Mouse (Mus musculus) stomach, postnatal 0 days (tissue): ENCODE results near the gene Olfr1218. TPM values are rescaled to one million over a fixed set of nuclear protein-coding genes. Genes with fewer than 3 reads are reported as not detected.

Experiments
- ATAC-seq: fragments of 200-750 bp; cut with Nextera tagmentation; 2 replicates; pipeline ENCODE4 v1.8.0; 2017; ENCODE audit not compliant: low FRiP score, low TSS enrichment
- DNase-seq: peaks from one replicate; pipeline ENCODE4 v3.0.0-alpha.2; 2016; ENCODE audit warnings: low spot score
- H3K27ac ChIP-seq: fragments of 300-500 bp; sonication (generic); replicated peaks from 2 replicates; pipeline ENCODE4 v1.5.1; 2014; ENCODE audit warnings: mild to moderate bottlenecking, control low read depth
- H3K27me3 ChIP-seq: fragments of 300-500 bp; sonication (generic); 2 replicates; pipeline ENCODE4 v1.6.1; 2014; ENCODE audit warnings: low read length; ENCODE audit not compliant: control insufficient read depth, insufficient read depth
- H3K36me3 ChIP-seq: fragments of 300-500 bp; sonication (generic); 2 replicates; pipeline ENCODE4 v1.6.1; 2014; ENCODE audit warnings: low read length, mixed read lengths; ENCODE audit not compliant: control insufficient read depth, insufficient read depth
- H3K4me1 ChIP-seq: fragments of 300-500 bp; sonication (generic); replicated peaks from 2 replicates; pipeline ENCODE4 v1.6.1; 2014; ENCODE audit warnings: antibody characterized with exemption; ENCODE audit not compliant: control insufficient read depth, insufficient read depth
- H3K4me2 ChIP-seq: fragments of 300-500 bp; sonication (generic); replicated peaks from 2 replicates; pipeline ENCODE4 v1.6.1; 2014; ENCODE audit warnings: low read depth, mild to moderate bottlenecking, control low read depth, moderate library complexity
- H3K4me3 ChIP-seq: fragments of 300-500 bp; sonication (generic); 2 replicates; pipeline ENCODE4 v1.5.1; 2014; ENCODE audit warnings: low read depth, low read length, control low read depth
- H3K9ac ChIP-seq: fragments of 300-500 bp; sonication (generic); 2 replicates; pipeline ENCODE4 v1.6.1; 2014; ENCODE audit warnings: mild to moderate bottlenecking, low read length, control low read depth, mixed read lengths
- H3K9me3 ChIP-seq: fragments of 300-500 bp; sonication (generic); 2 replicates; pipeline ENCODE4 v1.6.1; 2016; ENCODE audit warnings: low read length; ENCODE audit not compliant: control insufficient read depth
- CTCF ChIP-seq: IDR thresholded peaks from 2 replicates; pipeline ENCODE4 v1.5.1; 2016; ENCODE audit warnings: antibody characterized with exemption, low read depth, mild to moderate bottlenecking, moderate library complexity
- EP300 ChIP-seq: optimal IDR thresholded peaks from 2 replicates; pipeline ENCODE3; 2016; ENCODE audit warnings: antibody characterized with exemption
- WGBS: fragments of 180-500 bp; shearing (Covaris S2); extraction: QIAGEN DNeasy Blood & Tissue Kit; methylation state at CpG from one replicate; pipeline ENCODE4 v1.1.7; 2014; 5-methylcytosine and 5-hydroxymethylcytosine counted together
- polyA plus RNA-seq: library from polyadenylated mRNA; unstranded; fragments of >200 nt; fragmentation: Nextera tagmentation; extraction: Ambion mirVana; gene quantifications from 2 replicates; pipeline ENCODE4 v1.2.1, GENCODE M21; 2015

Olfr1218 gene
- polyA plus RNA-seq, result not detected in 2 replicates

DNA sequence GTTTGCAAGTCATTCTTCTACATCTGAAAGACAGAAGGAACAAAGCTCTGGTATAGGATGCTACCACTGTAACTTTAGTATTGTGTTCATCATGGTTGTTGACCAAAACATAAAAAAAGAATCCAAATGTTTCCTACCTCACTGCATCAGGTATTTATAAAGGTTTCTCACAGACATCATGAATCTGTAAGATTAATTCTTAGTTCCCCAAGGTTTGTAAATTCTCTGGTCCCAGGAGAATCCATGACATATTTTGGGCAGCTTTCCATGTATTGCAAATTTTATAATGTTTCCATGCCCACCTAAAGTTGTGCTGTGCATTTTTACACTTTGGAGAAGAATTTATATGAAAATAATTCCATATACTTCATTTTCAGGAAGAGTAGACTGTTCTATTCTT is at the start of gene Olfr1218:
Gene Olfr1218 (minus strand): TSS at position 101 of the 400 bp plus-strand sequence.
- H3K27ac ChIP-seq, result no peak within 1 kb of the TSS
- DNase-seq (no peak), ATAC-seq (no peak)
- no peaks in the 10 kb centered on the region for H3K9me3 ChIP-seq
- no peaks in the 10 kb centered on the region for H3K36me3 ChIP-seq
- no peak for TF ChIP-seq EP300
- H3K27me3 ChIP-seq, result no peaks in the 10 kb centered on the region
- no peak within 1 kb of the TSS for H3K9ac ChIP-seq
- H3K4me3 ChIP-seq, result no peak within 1 kb of the TSS
- no peak within 1 kb of the TSS for H3K4me2 ChIP-seq
- no peaks in the 10 kb centered on the region for H3K4me1 ChIP-seq

DNA sequence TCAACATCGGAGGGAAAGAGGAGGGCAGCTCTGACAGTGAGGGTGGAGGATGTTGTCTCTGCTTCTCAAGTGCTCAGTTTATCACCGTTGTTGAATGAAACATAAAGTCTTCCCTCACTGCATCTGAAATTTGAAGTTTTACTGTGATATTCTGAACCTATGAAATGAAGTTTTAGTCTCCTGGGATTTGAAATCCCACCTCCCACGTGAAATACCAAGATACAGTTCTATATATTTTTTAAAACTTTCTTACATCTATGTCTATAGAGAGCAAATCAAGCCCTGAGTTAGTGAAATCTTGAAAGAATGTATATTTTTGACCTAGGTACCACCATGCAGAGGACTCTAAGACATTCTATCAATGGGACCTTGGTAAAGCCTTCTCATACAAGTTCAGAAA is 45.7 kb upstream of the Olfr1218 start, which contains the start of gene Olfr1220:
Gene Olfr1220 (minus strand): TSS at position 101 of the 400 bp plus-strand sequence.
- Histone ChIP-seq H3K4me1 (no peaks in the 10 kb centered on the region), H3K9ac (no peak within 1 kb of the TSS), H3K4me2 (no peak within 1 kb of the TSS), H3K9me3 (no peaks in the 10 kb centered on the region), H3K36me3 (no peaks in the 10 kb centered on the region), H3K27me3 (no peaks in the 10 kb centered on the region), H3K27ac (no peak within 1 kb of the TSS), H3K4me3 (no peak within 1 kb of the TSS)
- TF ChIP-seq CTCF (no peak), EP300 (no peak)
- no peak for ATAC-seq
- 69% methylated on average over 3 of the region's 3 CpGs for WGBS
- no peak for DNase-seq

DNA sequence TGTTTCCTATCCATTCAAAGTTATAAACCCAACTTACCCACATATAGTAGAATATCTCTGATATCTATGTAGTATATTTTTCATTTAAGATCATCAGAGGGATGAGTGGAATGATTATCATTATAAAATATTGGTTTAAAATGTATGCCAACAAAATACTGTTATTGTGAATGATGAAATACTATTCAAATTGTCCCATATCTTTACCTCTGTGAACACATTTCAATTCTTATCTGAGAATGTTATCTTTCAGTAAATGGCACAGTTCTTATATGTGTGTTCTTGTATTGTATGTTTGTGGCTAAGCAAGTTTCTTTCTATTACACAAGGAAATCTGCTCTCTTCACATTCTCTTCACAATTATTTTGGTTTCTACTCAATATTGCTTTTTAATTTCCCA is 44.7 kb upstream of the Olfr1218 start:
- H3K9me3 ChIP-seq, result no peaks in the 10 kb centered on the region
- H3K27me3 ChIP-seq, result no peaks in the 10 kb centered on the region
- TF ChIP-seq CTCF (no peak), EP300 (no peak)
- no peak overlapping the region for H3K4me2 ChIP-seq
- no peak overlapping the region for H3K9ac ChIP-seq
- no peaks in the 10 kb centered on the region for H3K36me3 ChIP-seq
- no peaks in the 10 kb centered on the region for H3K4me1 ChIP-seq
- ATAC-seq (no peak), DNase-seq (no peak)
- H3K27ac ChIP-seq, result no peak overlapping the region
- H3K4me3 ChIP-seq, result no peak overlapping the region

DNA sequence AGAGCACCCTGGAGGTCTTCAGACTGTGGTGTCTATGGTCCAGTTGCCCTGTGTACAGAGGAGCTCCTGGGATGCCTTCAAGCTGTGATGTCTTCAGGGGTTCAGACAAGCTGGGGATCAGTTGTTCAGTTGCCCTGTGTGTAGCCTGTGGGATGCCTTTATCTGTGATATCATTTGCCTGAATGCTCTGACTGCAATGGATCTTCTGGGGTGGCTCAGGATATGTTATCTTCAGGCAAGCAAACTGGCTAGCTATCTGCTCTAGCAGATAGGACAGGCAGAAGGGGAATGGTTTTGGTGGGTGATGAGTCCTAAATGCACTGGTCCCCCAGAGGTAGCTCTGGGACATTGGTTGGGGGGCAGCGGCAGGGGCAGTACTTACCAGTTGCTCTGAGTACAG is 32.9 kb upstream of the Olfr1218 start:
- DNase-seq, result no peak
- Histone ChIP-seq H3K27ac (no peak overlapping the region), H3K36me3 (no peaks in the 10 kb centered on the region), H3K4me1 (no peaks in the 10 kb centered on the region), H3K27me3 (no peaks in the 10 kb centered on the region), H3K9me3 (no peaks in the 10 kb centered on the region), H3K4me2 (no peak overlapping the region), H3K9ac (no peak overlapping the region), H3K4me3 (no peak overlapping the region)
- ATAC-seq, result no peak
- TF ChIP-seq CTCF (no peak), EP300 (no peak)
- 94% methylated on average over 1 of the region's 1 CpGs for WGBS

DNA sequence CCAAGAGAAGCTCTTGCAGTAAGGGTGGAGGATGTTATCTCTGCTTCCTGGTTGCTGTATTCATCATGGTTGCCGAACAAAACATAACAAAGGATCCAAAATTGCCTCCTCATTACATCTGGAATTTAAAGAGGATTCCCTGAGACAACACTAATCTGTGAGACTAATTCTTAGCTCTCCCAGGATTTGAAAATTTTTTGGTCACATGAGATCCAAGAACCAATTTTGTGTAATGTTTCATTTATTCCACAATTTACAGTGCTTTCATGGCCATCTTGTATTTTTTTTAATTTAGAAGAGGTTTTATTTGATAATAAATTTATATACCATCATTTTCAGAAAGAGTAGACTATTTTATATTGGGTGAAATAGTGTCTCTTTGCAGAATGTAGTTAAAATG is 22.4 kb upstream of the Olfr1218 start, which contains the start of gene Olfr1219:
Gene Olfr1219 (minus strand): TSS at position 101 of the 400 bp plus-strand sequence.
- no peak within 1 kb of the TSS for H3K27ac ChIP-seq
- no peaks in the 10 kb centered on the region for H3K27me3 ChIP-seq
- no peaks in the 10 kb centered on the region for H3K36me3 ChIP-seq
- DNase-seq (no peak), ATAC-seq (no peak)
- no peak within 1 kb of the TSS for H3K9ac ChIP-seq
- no peak within 1 kb of the TSS for H3K4me3 ChIP-seq
- no peak within 1 kb of the TSS for H3K4me2 ChIP-seq
- no peaks in the 10 kb centered on the region for H3K4me1 ChIP-seq
- no peaks in the 10 kb centered on the region for H3K9me3 ChIP-seq
- TF ChIP-seq EP300 (no peak), CTCF (no peak)
- WGBS, result 54% methylated on average over 1 of the region's 1 CpGs

DNA sequence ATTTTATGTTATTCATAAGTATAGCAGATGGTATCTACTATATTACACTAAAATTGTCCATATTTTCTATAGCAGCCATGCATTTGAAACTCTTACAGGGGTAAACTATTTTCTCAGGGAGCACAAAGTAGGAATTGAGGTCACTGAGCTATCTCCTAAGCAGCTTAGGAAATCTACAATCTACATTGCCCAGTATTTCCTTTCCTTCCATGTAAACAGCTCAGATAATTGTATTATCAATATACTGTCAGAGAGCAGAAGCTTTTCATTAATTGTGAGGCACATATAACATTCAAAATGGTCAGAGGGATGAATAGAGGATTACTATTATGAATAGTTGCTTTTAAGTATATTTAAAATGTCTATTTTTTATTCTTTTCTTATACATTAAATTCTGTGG is 20.5 kb upstream of the Olfr1218 start:
- Histone ChIP-seq H3K4me1 (no peaks in the 10 kb centered on the region), H3K9ac (no peak overlapping the region), H3K27ac (no peak overlapping the region), H3K36me3 (no peaks in the 10 kb centered on the region), H3K4me2 (no peak overlapping the region), H3K9me3 (no peaks in the 10 kb centered on the region), H3K27me3 (no peaks in the 10 kb centered on the region), H3K4me3 (no peak overlapping the region)
- ATAC-seq (no peak), DNase-seq (no peak)
- TF ChIP-seq CTCF (no peak), EP300 (no peak)
